Mouse (Mus musculus) pancreas, adult 10 weeks (tissue): Measurements from ENCODE around the gene Lman2. TPM values are rescaled to one million over a fixed set of nuclear protein-coding genes. Genes with fewer than 3 reads are reported as not detected.

Source experiments
- polyA plus RNA-seq: library from polyadenylated mRNA; stranded (reverse); fragments of 350-450 nt; fragmentation: Illumina TruSeq; extraction: RNeasy Lipid Tissue Mini Kit (QIAGEN cat#74804); gene quantifications from one replicate; pipeline ENCODE4 v1.2.3, GENCODE M21; 2015; ENCODE audit warnings: low read depth, low replicate concordance; ENCODE audit not compliant: insufficient read depth

Gene Lman2
- polyA plus RNA-seq = 21.4 TPM

GRCm38 (mm10) chr13:55362453-55363060 is at the start of gene Lman2:
TSS of gene Lman2 (minus strand) at chr13:55362783.

GRCm38 (mm10) chr13:55398088-55398487 is 35.5 kb upstream of the Lman2 start, which contains the start of gene Slc34a1:
TSS of gene Slc34a1 (plus strand) at chr13:55398187.

GRCm38 (mm10) chr13:55369531-55370114 is 7.0 kb upstream of the Lman2 start, which contains the start of gene Rgs14:
TSS of gene Rgs14 (plus strand) at chr13:55369732.

GRCm38 (mm10) chr13:55329683-55330566 is 32.7 kb downstream of the Lman2 start, which contains the start of gene Mxd3:
TSS of gene Mxd3 (minus strand) at chr13:55329823.

GRCm38 (mm10) chr13:55321434-55322129 is 41.0 kb downstream of the Lman2 start, which contains the start of gene Rab24:
TSS of gene Rab24 (minus strand) at chr13:55321946.

GRCm38 (mm10) chr13:55319931-55320533 is 42.6 kb downstream of the Lman2 start, which contains the start of gene Prelid1:
TSS of gene Prelid1 (plus strand) at chr13:55320500.

Other genes starting within 250 kb of the Lman2 start
- gene Gm17617, start 229.2 kb downstream of the Lman2 start, polyA plus RNA-seq = not detected
- gene Fgfr4, start 210.1 kb downstream of the Lman2 start, polyA plus RNA-seq = 2.0 TPM
- 11.7 TPM for gene Nsd1, start 153.0 kb downstream of the Lman2 start, polyA plus RNA-seq
- gene Prelid1, start 42.3 kb downstream of the Lman2 start, polyA plus RNA-seq = 54.5 TPM
- 52.6 TPM for gene Rab24, start 40.8 kb downstream of the Lman2 start, polyA plus RNA-seq
- not detected for gene Mxd3, start 33.0 kb downstream of the Lman2 start, polyA plus RNA-seq
- 0.44 TPM for gene Rgs14, start 6.9 kb upstream of the Lman2 start, polyA plus RNA-seq
- gene Slc34a1, start 35.4 kb upstream of the Lman2 start, polyA plus RNA-seq = not detected
- gene Pfn3, start 52.4 kb upstream of the Lman2 start, polyA plus RNA-seq = not detected
- gene F12, start 64.0 kb upstream of the Lman2 start, polyA plus RNA-seq = not detected
- 9.0 TPM for gene Grk6, start 82.3 kb upstream of the Lman2 start, polyA plus RNA-seq
- 0.63 TPM for gene Prr7, start 101.5 kb upstream of the Lman2 start, polyA plus RNA-seq
- 5.1 TPM for gene Dbn1, start 125.3 kb upstream of the Lman2 start, polyA plus RNA-seq
- 10.5 TPM for gene Pdlim7, start 150.9 kb upstream of the Lman2 start, polyA plus RNA-seq
- gene Dok3, start 166.5 kb upstream of the Lman2 start, polyA plus RNA-seq = 2.5 TPM
- 11.5 TPM for gene Ddx41, start 173.9 kb upstream of the Lman2 start, polyA plus RNA-seq
- gene Fam193b, start 208.3 kb upstream of the Lman2 start, polyA plus RNA-seq = 137 TPM
- 41.1 TPM for gene Tmed9, start 210.9 kb upstream of the Lman2 start, polyA plus RNA-seq
- gene B4galt7, start 237.1 kb upstream of the Lman2 start, polyA plus RNA-seq = 4.6 TPM